Mouse (Mus musculus) liver, adult (tissue): ENCODE results near the gene Cyp27a1.
A peak's percentile ranks its signal among the peaks of the same experiment; 100 is the strongest.

ENCODE experiments used
- GATA4 ChIP-seq: IDR thresholded peaks from 2 replicates; pipeline ENCODE4 v1.6.1; 2014; ENCODE audit warnings: mild to moderate bottlenecking, low read length; ENCODE audit not compliant: insufficient replicate concordance

The Cyp27a1 gene

GRCm38 (mm10) chr1:74713099-74713858 lies at the start of gene Cyp27a1:
Cyp27a1 (plus strand) TSS chr1:74713574.
- peak; percentile 48; the same call in 1 of the 2 replicates for TF ChIP-seq GATA4

GRCm38 (mm10) chr1:74665153-74665552 lies 48.2 kb upstream of the Cyp27a1 start:
- no peak for TF ChIP-seq GATA4

- TF ChIP-seq GATA4, result no peak
These were observed 45.0 kb upstream of the Cyp27a1 start for GRCm38 (mm10) chr1:74668371-74668770.

GRCm38 (mm10) chr1:74672731-74673130 lies 40.6 kb upstream of the Cyp27a1 start:
- no peak for TF ChIP-seq GATA4

- TF ChIP-seq GATA4, result no peak
These were observed 36.5 kb upstream of the Cyp27a1 start for GRCm38 (mm10) chr1:74676863-74677262.

GRCm38 (mm10) chr1:74677843-74678242 lies 35.5 kb upstream of the Cyp27a1 start:
- TF ChIP-seq GATA4, result no peak

- no peak for TF ChIP-seq GATA4
These were observed 26.2 kb upstream of the Cyp27a1 start for GRCm38 (mm10) chr1:74687131-74687530.

- TF ChIP-seq GATA4, result no peak
These were observed 19.3 kb upstream of the Cyp27a1 start for GRCm38 (mm10) chr1:74693891-74694583.

GRCm38 (mm10) chr1:74695836-74696235 lies 17.5 kb upstream of the Cyp27a1 start:
- TF ChIP-seq GATA4, result no peak

GRCm38 (mm10) chr1:74697416-74697815 lies 16.0 kb upstream of the Cyp27a1 start:
- no peak for TF ChIP-seq GATA4

- no peak for TF ChIP-seq GATA4
These were observed 15.0 kb upstream of the Cyp27a1 start for GRCm38 (mm10) chr1:74698353-74698752.

- TF ChIP-seq GATA4, result peak; percentile 92; the same call in 1 of the 2 replicates
These were observed 14.6 kb upstream of the Cyp27a1 start for GRCm38 (mm10) chr1:74698791-74699190.

GRCm38 (mm10) chr1:74702142-74702553 lies 11.2 kb upstream of the Cyp27a1 start:
- no peak for TF ChIP-seq GATA4

- no peak for TF ChIP-seq GATA4
These were observed 9.2 kb upstream of the Cyp27a1 start for GRCm38 (mm10) chr1:74704156-74704555.

- TF ChIP-seq GATA4, result no peak
These were observed 8.4 kb upstream of the Cyp27a1 start for GRCm38 (mm10) chr1:74705016-74705415.

GRCm38 (mm10) chr1:74709566-74709965 lies 3.8 kb upstream of the Cyp27a1 start:
- no peak for TF ChIP-seq GATA4
